20 mouse cellular contexts compared by ENCODE assay signal in genomic region chr15:30857277-30858176, GRCm38 (mm10).
A peak's percentile ranks its signal among the peaks of the same experiment; 100 is the strongest.
DNase-seq lines count a peak whose midpoint lies in the region; ATAC-seq lines count a peak whose summit lies in the region.
"Had no signal": no experiment of that assay in that cellular context is flagged by ENCODE, and none has a peak within 500 bp of the region (broad histone marks: within the 10 kb centered on the region; RNA-seq: fewer than 3 reads in every experiment).

No protein-coding gene starts in this region.

- H3K27ac ChIP-seq in midbrain, embryonic 13.5 days = 0 out of 2 replicates have a peak overlapping the region, but pooled peaks have one; percentile 14
- no peak overlapping the region for H3K27ac ChIP-seq in midbrain, embryonic 11.5 days (ENCODE audit: low read depth, low read length)
- H3K27ac ChIP-seq in hindbrain, embryonic 13.5 days = peak overlapping the region; percentile 48; the same call in 1 of the 2 replicates
- H3K27ac ChIP-seq: heart, embryonic 13.5 days; kidney, postnatal 0 days; liver, embryonic 15.5 days had no signal

- H3K36me3 ChIP-seq in midbrain, embryonic 13.5 days = no peaks in the 10 kb centered on the region
- no peaks in the 10 kb centered on the region for H3K36me3 ChIP-seq in midbrain, embryonic 11.5 days (ENCODE audit: control insufficient read depth, insufficient read depth, low read length)
- no peaks in the 10 kb centered on the region for H3K36me3 ChIP-seq in hindbrain, embryonic 13.5 days
- H3K36me3 ChIP-seq: G1E; heart, embryonic 13.5 days; liver, embryonic 15.5 days had no signal

- H3K4me3 ChIP-seq in midbrain, embryonic 13.5 days (replicated peaks) = no peak overlapping the region
- H3K4me3 ChIP-seq in midbrain, embryonic 11.5 days (ENCODE audit: low read depth, low read length) = no peak overlapping the region
- H3K4me3 ChIP-seq in hindbrain, embryonic 13.5 days = no peak overlapping the region
- H3K4me3 ChIP-seq: heart, embryonic 13.5 days; liver, embryonic 15.5 days; megakaryocyte, embryonic 14.5 days had no signal

- H3K9me3 ChIP-seq in midbrain, embryonic 13.5 days = no peaks in the 10 kb centered on the region
- H3K9me3 ChIP-seq in midbrain, embryonic 11.5 days (ENCODE audit: control insufficient read depth, low read length) = no peaks in the 10 kb centered on the region
- H3K9me3 ChIP-seq in hindbrain, embryonic 13.5 days = no peaks in the 10 kb centered on the region
- H3K9me3 ChIP-seq: heart, embryonic 13.5 days; liver, embryonic 15.5 days had no signal

- WGBS in midbrain, embryonic 13.5 days = 66% methylated on average over 17 of the region's 17 CpGs
- 83% methylated on average over 17 of the region's 17 CpGs for WGBS in midbrain, embryonic 11.5 days
- 53% methylated on average over 17 of the region's 17 CpGs for WGBS in hindbrain, embryonic 13.5 days

- H3K27me3 ChIP-seq in midbrain, embryonic 13.5 days = no peaks in the 10 kb centered on the region
- H3K27me3 ChIP-seq in midbrain, embryonic 11.5 days (ENCODE audit: control insufficient read depth, insufficient read depth, low read length) = no peaks in the 10 kb centered on the region
- no peaks in the 10 kb centered on the region for H3K27me3 ChIP-seq in hindbrain, embryonic 13.5 days
- H3K27me3 ChIP-seq: heart, embryonic 13.5 days; liver, embryonic 15.5 days; megakaryocyte, embryonic 14.5 days had no signal

- DNase-seq in adrenal gland, postnatal 14 days = peak; percentile 5
- DNase-seq in adrenal gland, postnatal 4 days (ENCODE audit: low spot score in 2 of 2) = no peak
- no peak for DNase-seq in midbrain, embryonic 11.5 days (ENCODE audit: low spot score, missing footprints)
- peak; percentile 45 for DNase-seq in retina, embryonic 14.5 days (ENCODE audit: low spot score)
- no peak for DNase-seq in thymus, postnatal 36 days
- DNase-seq in frontal cortex, postnatal 14 days (ENCODE audit: low spot score in 2 of 2) = no peak
- DNase-seq: cerebellum, adult 11 months; heart, postnatal 36 days; kidney, adult 11 months; right cerebral cortex, postnatal 25 days; thymus, postnatal 14 days had no signal

- H3K9ac ChIP-seq in midbrain, embryonic 13.5 days (replicated peaks) = no peak overlapping the region
- no peak overlapping the region for H3K9ac ChIP-seq in midbrain, embryonic 11.5 days (ENCODE audit: low read length)
- H3K9ac ChIP-seq in hindbrain, embryonic 13.5 days = no peak overlapping the region
- H3K9ac ChIP-seq: heart, embryonic 13.5 days; liver, embryonic 15.5 days had no signal

- 0 out of 2 replicates have a peak, but pooled peaks cover 9% of the 10 kb centered on the region for H3K4me1 ChIP-seq in midbrain, embryonic 13.5 days (replicated peaks)
- H3K4me1 ChIP-seq in midbrain, embryonic 11.5 days (ENCODE audit: control insufficient read depth, insufficient read depth, low read length) = no peaks in the 10 kb centered on the region
- peaks cover 33% of the 10 kb centered on the region for H3K4me1 ChIP-seq in hindbrain, embryonic 13.5 days (replicated peaks)
- H3K4me1 ChIP-seq: heart, embryonic 13.5 days; liver, embryonic 15.5 days; megakaryocyte, embryonic 14.5 days had no signal

- peak; percentile 43; the same call in 1 of the 2 replicates for ATAC-seq in midbrain, embryonic 13.5 days
- ATAC-seq in midbrain, embryonic 11.5 days (ENCODE audit: low FRiP score) = no peak
- peak; percentile 29; the same call in 1 of the 2 replicates for ATAC-seq in hindbrain, embryonic 13.5 days (ENCODE audit: low FRiP score)
- ATAC-seq: CD4-positive, CD25-positive, alpha-beta regulatory T cell, adult 4 months; lung, postnatal 0 days had no signal

- no peak overlapping the region for H3K4me2 ChIP-seq in midbrain, embryonic 13.5 days (replicated peaks)
- H3K4me2 ChIP-seq in midbrain, embryonic 11.5 days = no peak overlapping the region
- H3K4me2 ChIP-seq in hindbrain, embryonic 13.5 days = no peak overlapping the region
- H3K4me2 ChIP-seq: heart, embryonic 13.5 days; liver, embryonic 15.5 days had no signal

Comparison
In these comparisons a context has a peak if more than half of its experiments do, and no peak if none do; other contexts are left out.
1. DNase-seq: peak in adrenal gland, postnatal 14 days (single experiment) and retina, embryonic 14.5 days (single experiment); none in adrenal gland, postnatal 4 days (0 of 2), midbrain, embryonic 11.5 days (single experiment), thymus, postnatal 36 days (0 of 2) and frontal cortex, postnatal 14 days (0 of 2).